Mouse (Mus musculus) hindbrain, postnatal 0 days (tissue): ENCODE data around the gene Jak3. TPM values are rescaled to one million over a fixed set of nuclear protein-coding genes. Genes with fewer than 3 reads are reported as not detected.
"Not testable (repeated sequence)": the region's sequence is repeated elsewhere in the genome, so short reads cannot be mapped to it uniquely, and the experiment has no call there.

Experiments
- ATAC-seq: fragments of 200-750 bp; cut with Nextera tagmentation; 2 replicates; pipeline ENCODE4 v1.8.0; 2017; ENCODE audit warnings: mild to moderate bottlenecking, moderate TSS enrichment, moderate library complexity
- DNase-seq: peaks from one replicate; pipeline ENCODE4 v3.0.0-alpha.2; 2015; ENCODE audit warnings: low spot score
- H3K27ac ChIP-seq: fragments of 300-500 bp; sonication (generic); 2 replicates; pipeline ENCODE4 v1.5.1; 2014; ENCODE audit warnings: mild to moderate bottlenecking
- H3K27me3 ChIP-seq: fragments of 300-500 bp; sonication (generic); 2 replicates; pipeline ENCODE4 v1.6.1; 2014; ENCODE audit warnings: low read length, mixed read lengths; ENCODE audit not compliant: insufficient read depth
- H3K36me3 ChIP-seq: fragments of 300-500 bp; sonication (generic); 2 replicates; pipeline ENCODE4 v1.6.1; 2014; ENCODE audit warnings: low read length, mixed read lengths; ENCODE audit not compliant: insufficient read depth
- H3K4me1 ChIP-seq: fragments of 300-500 bp; sonication (generic); 2 replicates; pipeline ENCODE4 v1.6.1; 2014; ENCODE audit warnings: antibody characterized with exemption, low read length, mixed read lengths; ENCODE audit not compliant: insufficient read depth
- H3K4me2 ChIP-seq: fragments of 300-500 bp; sonication (generic); 2 replicates; pipeline ENCODE4 v1.6.1; 2014; ENCODE audit warnings: low read depth, mild to moderate bottlenecking, low read length, moderate library complexity, mixed read lengths
- H3K4me3 ChIP-seq: fragments of 300-500 bp; sonication (generic); 2 replicates; pipeline ENCODE4 v1.5.1; 2014; ENCODE audit warnings: low read length
- H3K9ac ChIP-seq: fragments of 300-500 bp; sonication (generic); replicated peaks from 2 replicates; pipeline ENCODE4 v1.6.1; 2014; ENCODE audit warnings: mild to moderate bottlenecking, low read length, moderate library complexity, mixed read lengths
- H3K9me3 ChIP-seq: fragments of 300-500 bp; sonication (generic); 2 replicates; pipeline ENCODE4 v1.6.1; 2016; ENCODE audit warnings: low read length, mixed read lengths
- CTCF ChIP-seq: IDR thresholded peaks from 2 replicates; pipeline ENCODE4 v1.5.1; 2016; ENCODE audit warnings: antibody characterized with exemption, control low read depth, low read depth
- WGBS: fragments of 180-500 bp; shearing (Covaris S2); extraction: QIAGEN DNeasy Blood & Tissue Kit; methylation state at CpG from one replicate; pipeline ENCODE4 v1.1.7; 2014; 5-methylcytosine and 5-hydroxymethylcytosine counted together
- microRNA-seq, 2 experiments: library from miRNA; unstranded; fragments of <30 nt; microRNA quantifications; one replicate each; pipeline ENCODE4; 2016
- polyA plus RNA-seq: library from polyadenylated mRNA; unstranded; fragments of >200 nt; fragmentation: Nextera tagmentation; extraction: Ambion mirVana; gene quantifications from 2 replicates; pipeline ENCODE4 v1.2.1, GENCODE M21; 2015
- total RNA-seq: library from RNA; depleted of rRNA; stranded (reverse); fragments of >200 nt; gene quantifications from 2 replicates; pipeline ENCODE4 v1.2.3, GENCODE M21; 2014; rRNA removed

Gene Jak3
- total and polyA plus RNA-seq, 2 experiments from 2014 or later = 7.4 to 15.3 TPM

- no peak for TF ChIP-seq CTCF
- H3K4me2 ChIP-seq = peak overlapping the region; percentile 72
- peak overlapping the region; percentile 78 for H3K27ac ChIP-seq
- H3K9me3 ChIP-seq = no peaks in the 10 kb centered on the region
- no peaks in the 10 kb centered on the region for H3K36me3 ChIP-seq
- no peaks in the 10 kb centered on the region for H3K27me3 ChIP-seq
- peak overlapping the region; percentile 58 for H3K9ac ChIP-seq
- DNase-seq (peak; percentile 59), ATAC-seq (peak; percentile 39; the same call in 1 of the 2 replicates)
- H3K4me1 ChIP-seq = peaks cover 10% of the 10 kb centered on the region
- peak overlapping the region; percentile 38 for H3K4me3 ChIP-seq
- 5% methylated on average over 14 of the region's 16 CpGs for WGBS
Observed at GRCm38 (mm10) chr8:71728826-71729620, 52.9 kb downstream of the Jak3 start.

- DNase-seq (no peak), ATAC-seq (no peak)
- H3K36me3 ChIP-seq = no peaks in the 10 kb centered on the region
- WGBS = 60% methylated on average over 3 of the region's 3 CpGs
- no peaks in the 10 kb centered on the region for H3K27me3 ChIP-seq
- H3K4me1 ChIP-seq = no peaks in the 10 kb centered on the region
- H3K27ac ChIP-seq = no peak overlapping the region
- no peak overlapping the region for H3K9ac ChIP-seq
- H3K4me3 ChIP-seq = no peak overlapping the region
- peak; percentile 60 for TF ChIP-seq CTCF
- no peaks in the 10 kb centered on the region for H3K9me3 ChIP-seq
- no peak overlapping the region for H3K4me2 ChIP-seq
Observed at GRCm38 (mm10) chr8:71731652-71732230, 55.6 kb downstream of the Jak3 start.

- H3K4me3 ChIP-seq, H3K27ac ChIP-seq, H3K9me3 ChIP-seq, H3K36me3 ChIP-seq, ATAC-seq, DNase-seq, H3K9ac ChIP-seq, H3K4me2 ChIP-seq, H3K27me3 ChIP-seq, H3K4me1 ChIP-seq: not testable (repeated sequence)
Observed at GRCm38 (mm10) chr8:71738316-71738715, 62.2 kb downstream of the Jak3 start.

Small RNA genes lying within 50 kb of the gene (microRNA-seq; reads per million reads assigned to microRNA genes)
- gene Mir6769b = 3.6 to 4.4 reads per million in 2 experiments

Other genes starting within 250 kb of the Jak3 start
- gene Abhd8, start 212.6 kb upstream of the Jak3 start, total RNA-seq = 325 and 330 TPM in 2 replicates
- gene Abhd8, start 212.6 kb upstream of the Jak3 start, polyA plus RNA-seq = 190 and 195 TPM in 2 replicates
- gene Mrpl34, start 211.3 kb upstream of the Jak3 start, total RNA-seq = 77.9 and 127 TPM in 2 replicates
- 155 and 164 TPM in 2 replicates for gene Mrpl34, start 211.3 kb upstream of the Jak3 start, polyA plus RNA-seq
- 191 and 195 TPM in 2 replicates for gene Dda1, start 207.1 kb upstream of the Jak3 start, total RNA-seq
- gene Dda1, start 207.1 kb upstream of the Jak3 start, polyA plus RNA-seq = 241 and 246 TPM in 2 replicates
- gene Ano8, start 190.3 kb upstream of the Jak3 start, total RNA-seq = 78.6 and 80.5 TPM in 2 replicates
- gene Ano8, start 190.3 kb upstream of the Jak3 start, polyA plus RNA-seq = 4.7 and 5.3 TPM in 2 replicates
- gene Gtpbp3, start 188.2 kb upstream of the Jak3 start, total RNA-seq = 36.1 and 58.5 TPM in 2 replicates
- gene Gtpbp3, start 188.2 kb upstream of the Jak3 start, polyA plus RNA-seq = 12.1 and 15.5 TPM in 2 replicates
- gene Plvap, start 164.5 kb upstream of the Jak3 start, total RNA-seq = 8.0 and 8.3 TPM in 2 replicates
- 10.2 and 15.3 TPM in 2 replicates for gene Plvap, start 164.5 kb upstream of the Jak3 start, polyA plus RNA-seq
- gene Ccdc194, start 150.6 kb upstream of the Jak3 start, total RNA-seq = 0.58 TPM in 1 of 2 replicates, not detected in the other
- 0.13 and 0.34 TPM in 2 replicates for gene Ccdc194, start 150.6 kb upstream of the Jak3 start, polyA plus RNA-seq
- gene Bst2, start 138.8 kb upstream of the Jak3 start, total RNA-seq = 14.4 and 27.5 TPM in 2 replicates
- gene Bst2, start 138.8 kb upstream of the Jak3 start, polyA plus RNA-seq = 21.0 and 22.7 TPM in 2 replicates
- 75.9 and 83.8 TPM in 2 replicates for gene Mvb12a, start 133.4 kb upstream of the Jak3 start, total RNA-seq
- gene Mvb12a, start 133.4 kb upstream of the Jak3 start, polyA plus RNA-seq = 83.7 and 85.7 TPM in 2 replicates
- gene Tmem221, start 117.4 kb upstream of the Jak3 start, total RNA-seq = 1.3 TPM in 1 of 2 replicates, not detected in the other
- gene Tmem221, start 117.4 kb upstream of the Jak3 start, polyA plus RNA-seq = 0.18 and 0.29 TPM in 2 replicates
- not detected in 2 replicates for gene Nxnl1, start 109.7 kb upstream of the Jak3 start, total RNA-seq
- gene Nxnl1, start 109.7 kb upstream of the Jak3 start, polyA plus RNA-seq = 0.20 TPM in 1 of 2 replicates, not detected in the other
- gene Slc27a1, start 107.4 kb upstream of the Jak3 start, total RNA-seq = 210 and 238 TPM in 2 replicates
- 127 and 152 TPM in 2 replicates for gene Slc27a1, start 107.4 kb upstream of the Jak3 start, polyA plus RNA-seq
- 344 and 379 TPM in 2 replicates for gene Pgls, start 84.1 kb upstream of the Jak3 start, total RNA-seq
- gene Pgls, start 84.1 kb upstream of the Jak3 start, polyA plus RNA-seq = 272 and 275 TPM in 2 replicates
- 6.0 TPM in 2 replicates for gene Fam129c, start 78.6 kb upstream of the Jak3 start, total RNA-seq
- 3.3 and 4.0 TPM in 2 replicates for gene Fam129c, start 78.6 kb upstream of the Jak3 start, polyA plus RNA-seq
- gene Colgalt1, start 65.3 kb upstream of the Jak3 start, total RNA-seq = 95.9 and 121 TPM in 2 replicates
- 55.3 and 56.7 TPM in 2 replicates for gene Colgalt1, start 65.3 kb upstream of the Jak3 start, polyA plus RNA-seq
- gene Unc13a, start 4.5 kb upstream of the Jak3 start, total RNA-seq = 81.4 and 89.1 TPM in 2 replicates
- gene Unc13a, start 4.5 kb upstream of the Jak3 start, polyA plus RNA-seq = 16.8 and 16.9 TPM in 2 replicates
- gene Insl3, start 12.9 kb downstream of the Jak3 start, total RNA-seq = not detected in 2 replicates
- gene Insl3, start 12.9 kb downstream of the Jak3 start, polyA plus RNA-seq = 1.7 and 3.4 TPM in 2 replicates
- gene B3gnt3, start 25.5 kb downstream of the Jak3 start, total RNA-seq = 0.42 and 0.50 TPM in 2 replicates
- gene B3gnt3, start 25.5 kb downstream of the Jak3 start, polyA plus RNA-seq = 0.52 and 0.60 TPM in 2 replicates
- 84.2 and 99.0 TPM in 2 replicates for gene Fcho1, start 49.4 kb downstream of the Jak3 start, total RNA-seq
- 62.2 and 65.8 TPM in 2 replicates for gene Fcho1, start 49.4 kb downstream of the Jak3 start, polyA plus RNA-seq
- gene Zfp709, start 205.7 kb downstream of the Jak3 start, total RNA-seq = 3.7 and 4.2 TPM in 2 replicates
- gene Zfp709, start 205.7 kb downstream of the Jak3 start, polyA plus RNA-seq = 4.3 and 6.3 TPM in 2 replicates
- gene Zfp882, start 232.3 kb downstream of the Jak3 start, total RNA-seq = 7.9 and 11.5 TPM in 2 replicates
- 7.4 and 7.9 TPM in 2 replicates for gene Zfp882, start 232.3 kb downstream of the Jak3 start, polyA plus RNA-seq
- 15.9 and 18.0 TPM in 2 replicates for gene Zfp617, start 232.3 kb downstream of the Jak3 start, total RNA-seq
- 21.8 and 24.4 TPM in 2 replicates for gene Zfp617, start 232.3 kb downstream of the Jak3 start, polyA plus RNA-seq